In the genomic region with DNA sequence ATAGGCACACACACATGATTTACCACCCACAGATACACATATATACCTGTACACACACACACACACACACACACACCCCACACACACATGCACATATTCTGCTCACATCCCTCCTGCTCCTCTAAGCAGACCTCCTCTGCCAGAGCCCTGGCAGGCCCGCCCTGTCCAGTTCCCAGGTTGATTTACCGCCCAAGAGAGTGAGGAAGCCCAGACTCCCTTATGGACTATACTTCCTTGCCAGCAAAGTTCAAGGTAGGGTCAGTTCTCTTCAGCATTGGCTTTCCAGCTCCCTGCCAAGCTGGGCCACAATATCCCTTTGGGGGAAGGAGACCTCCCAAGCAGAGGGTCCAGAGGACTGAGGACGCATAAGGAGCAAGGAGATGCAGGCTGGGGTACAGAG, we compare ENCODE assay signal across 12 mouse cellular contexts.
DNase-seq lines count a peak whose midpoint lies in the region; TF ChIP-seq lines count a peak whose summit lies in the region.
"Had no signal": no experiment of that assay in that cellular context is flagged by ENCODE, and none has a peak within 500 bp of the region (broad histone marks: within the 10 kb centered on the region; RNA-seq: fewer than 3 reads in every experiment).

No protein-coding gene starts in this region.

- WGBS in heart, adult 2 months = 43% methylated on average over 3 of the region's 3 CpGs
- WGBS in cerebellum, adult 2 months = 33% methylated on average over 3 of the region's 3 CpGs

- intact Hi-C loops in heart, adult 2 months (cut with DNase I) = no loop called here

- no peaks in the 10 kb centered on the region for H3K27me3 ChIP-seq in heart, adult 2 months (ENCODE audit: control insufficient read depth, insufficient read depth, low read length)
- H3K27me3 ChIP-seq in testis, adult 2 months (ENCODE audit: control insufficient read depth, insufficient read depth, low read length) = no peaks in the 10 kb centered on the region
- H3K27me3 ChIP-seq in cerebellum, adult 2 months (ENCODE audit: control insufficient read depth, insufficient read depth, low read length) = no peaks in the 10 kb centered on the region
- H3K27me3 ChIP-seq: limb, embryonic 15.5 days had no signal

- no peak overlapping the region for H3K27ac ChIP-seq in heart, adult 2 months
- H3K27ac ChIP-seq in testis, adult 2 months (ENCODE audit: control insufficient read depth, insufficient read depth, low read depth, low read length) = no peak overlapping the region
- no peak overlapping the region for H3K27ac ChIP-seq in cerebellum, adult 2 months (ENCODE audit: insufficient read depth, low read length)
- H3K27ac ChIP-seq: limb, embryonic 15.5 days had no signal

- TF ChIP-seq EP300 in heart, adult 2 months (IDR thresholded peaks at IDR 0.05; ENCODE audit: insufficient read depth, low read depth, low read length) = no peak

- H3K9ac ChIP-seq in heart, adult 2 months (ENCODE audit: low read depth, low read length) = no peak overlapping the region
- H3K9ac ChIP-seq: limb, embryonic 15.5 days had no signal

- DNase-seq in heart, postnatal 4 days = peak; percentile 48
- DNase-seq in heart, adult 2 months = no peak
- DNase-seq in testis, postnatal 14 days (ENCODE audit: low spot score) = no peak
- peak; percentile 35 to 51 for DNase-seq in kidney, postnatal 36 days
- no peak for DNase-seq in cerebellum, adult 2 months
- DNase-seq in left cerebral cortex, adult 9 months (ENCODE audit: low spot score in 2 of 2) = no peak
- DNase-seq: adrenal gland, postnatal 25 days; gastrocnemius, postnatal 25 days; lung, adult 2 months; thymus, adult 2 months had no signal

- TF ChIP-seq POLR2A in heart, adult 2 months (IDR thresholded peaks at IDR 0.05; ENCODE audit: insufficient read depth, low read depth, low read length) = no peak
- 0 out of 2 replicates have a peak, but pooled peaks have one; percentile 24 for TF ChIP-seq POLR2A in testis, adult 2 months (IDR thresholded peaks at IDR 0.05; ENCODE audit: control insufficient read depth, low read depth, low read length)
- TF ChIP-seq POLR2A in cerebellum, adult 2 months (IDR thresholded peaks at IDR 0.05; ENCODE audit: borderline replicate concordance, insufficient read depth, low read length) = no peak

- H3K4me1 ChIP-seq in heart, adult 2 months (ENCODE audit: control insufficient read depth, insufficient read depth, low read length) = peaks cover 2% of the 10 kb centered on the region
- peaks cover 17% of the 10 kb centered on the region for H3K4me1 ChIP-seq in testis, adult 2 months (ENCODE audit: control insufficient read depth, insufficient read depth, low read length)
- no peaks in the 10 kb centered on the region for H3K4me1 ChIP-seq in cerebellum, adult 2 months (ENCODE audit: control insufficient read depth, insufficient read depth, low read length)

- no peak for TF ChIP-seq CTCF in heart, adult 2 months (IDR thresholded peaks at IDR 0.05)
- TF ChIP-seq CTCF in testis, adult 2 months (IDR thresholded peaks at IDR 0.05; ENCODE audit: control insufficient read depth, insufficient read depth, insufficient replicate concordance, low read depth, low read length) = no peak
- no peak for TF ChIP-seq CTCF in cerebellum, adult 2 months (IDR thresholded peaks at IDR 0.05; ENCODE audit: borderline replicate concordance, insufficient read depth, low read depth, low read length)

- H3K36me3 ChIP-seq in heart, adult 2 months (ENCODE audit: control insufficient read depth, insufficient read depth, low read length) = no peaks in the 10 kb centered on the region
- no peaks in the 10 kb centered on the region for H3K36me3 ChIP-seq in testis, adult 2 months (ENCODE audit: control insufficient read depth, insufficient read depth, low read length)
- H3K36me3 ChIP-seq: limb, embryonic 15.5 days had no signal

- no peak overlapping the region for H3K4me3 ChIP-seq in heart, adult 2 months
- H3K4me3 ChIP-seq in testis, adult 2 months (ENCODE audit: control insufficient read depth, low read depth, low read length) = peak overlapping the region; percentile 66
- no peak overlapping the region for H3K4me3 ChIP-seq in cerebellum, adult 2 months (replicated peaks; ENCODE audit: insufficient read depth, low read depth, low read length)
- H3K4me3 ChIP-seq: limb, embryonic 15.5 days had no signal

- no peaks in the 10 kb centered on the region for H3K79me2 ChIP-seq in heart, adult 2 months (replicated peaks; ENCODE audit: control insufficient read depth, insufficient read depth, low read length)

Comparison
In these comparisons a context has a peak if more than half of its experiments do, and no peak if none do; other contexts are left out.
1. DNase-seq: peak in heart, postnatal 4 days (single experiment) and kidney, postnatal 36 days (2 of 2); none in heart, adult 2 months (0 of 2), testis, postnatal 14 days (single experiment), cerebellum, adult 2 months (0 of 2) and left cerebral cortex, adult 9 months (0 of 2).